Mouse (Mus musculus): ENCODE measurements around the gene Itga9. TPM values are rescaled to one million over a fixed set of nuclear protein-coding genes. Genes with fewer than 3 reads are reported as not detected.

The Itga9 gene
- polyA plus RNA-seq, 1 experiment: not detected

GRCm38 (mm10) chr9:118791231-118791630 lies 184.7 kb downstream of the Itga9 start:
- Histone ChIP-seq H3K4me3 (ENCODE audit: insufficient read depth, low read depth, low read length) (no peak overlapping the region), H3K4me1 (ENCODE audit: control insufficient read depth, insufficient read depth, low read length) (0 out of 2 replicates have a peak, but pooled peaks cover 4% of the 10 kb centered on the region), H3K27ac (ENCODE audit: insufficient read depth, low read depth, low read length) (no peak overlapping the region)
- TF ChIP-seq CTCF (IDR thresholded peaks at IDR 0.05; ENCODE audit: insufficient read depth, low read depth, low read length): no peak
- no peak for TF ChIP-seq POLR2A (IDR thresholded peaks at IDR 0.05; ENCODE audit: insufficient read depth, low read depth, low read length)
- 52% methylated on average over 3 of the region's 3 CpGs for WGBS

GRCm38 (mm10) chr9:118793151-118793785 lies 186.8 kb downstream of the Itga9 start:
- H3K4me1 ChIP-seq (ENCODE audit: control insufficient read depth, insufficient read depth, low read length): 0 out of 2 replicates have a peak, but pooled peaks cover 4% of the 10 kb centered on the region
- no peak for TF ChIP-seq CTCF (IDR thresholded peaks at IDR 0.05; ENCODE audit: insufficient read depth, low read depth, low read length)
- no peak for TF ChIP-seq POLR2A (IDR thresholded peaks at IDR 0.05; ENCODE audit: insufficient read depth, low read depth, low read length)
- no peak overlapping the region for H3K4me3 ChIP-seq (ENCODE audit: insufficient read depth, low read depth, low read length)
- H3K27ac ChIP-seq (ENCODE audit: insufficient read depth, low read depth, low read length): no peak overlapping the region
- 82% methylated on average over 16 of the region's 21 CpGs for WGBS

GRCm38 (mm10) chr9:118794668-118795067 lies 188.2 kb downstream of the Itga9 start:
- no peak for TF ChIP-seq POLR2A (IDR thresholded peaks at IDR 0.05; ENCODE audit: insufficient read depth, low read depth, low read length)
- TF ChIP-seq CTCF (IDR thresholded peaks at IDR 0.05; ENCODE audit: insufficient read depth, low read depth, low read length): no peak
- 86% methylated on average over 2 of the region's 2 CpGs for WGBS

GRCm38 (mm10) chr9:118795304-118795703 lies 188.8 kb downstream of the Itga9 start:
- TF ChIP-seq POLR2A (IDR thresholded peaks at IDR 0.05; ENCODE audit: insufficient read depth, low read depth, low read length) (no peak), CTCF (IDR thresholded peaks at IDR 0.05; ENCODE audit: insufficient read depth, low read depth, low read length) (no peak)
- WGBS: 55% methylated on average over 4 of the region's 4 CpGs
- Histone ChIP-seq H3K4me3 (ENCODE audit: insufficient read depth, low read depth, low read length) (no peak overlapping the region), H3K27ac (ENCODE audit: insufficient read depth, low read depth, low read length) (no peak overlapping the region), H3K4me1 (ENCODE audit: control insufficient read depth, insufficient read depth, low read length) (0 out of 2 replicates have a peak, but pooled peaks cover 4% of the 10 kb centered on the region)

More at GRCm38 (mm10) chr9:118794668-118795067, 188.2 kb downstream of the Itga9 start:
- Histone ChIP-seq H3K4me1 (ENCODE audit: control insufficient read depth, insufficient read depth, low read length) (0 out of 2 replicates have a peak, but pooled peaks cover 4% of the 10 kb centered on the region), H3K4me3 (ENCODE audit: insufficient read depth, low read depth, low read length) (no peak overlapping the region), H3K27ac (ENCODE audit: insufficient read depth, low read depth, low read length) (no peak overlapping the region)

- no peak for TF ChIP-seq POLR2A (IDR thresholded peaks at IDR 0.05; ENCODE audit: insufficient read depth, low read depth, low read length)
- no peak for TF ChIP-seq CTCF (IDR thresholded peaks at IDR 0.05; ENCODE audit: insufficient read depth, low read depth, low read length)
- 62% methylated on average over 7 of the region's 7 CpGs for WGBS
- Histone ChIP-seq H3K27ac (ENCODE audit: insufficient read depth, low read depth, low read length) (no peak overlapping the region), H3K4me1 (ENCODE audit: control insufficient read depth, insufficient read depth, low read length) (no peaks in the 10 kb centered on the region), H3K4me3 (ENCODE audit: insufficient read depth, low read depth, low read length) (no peak overlapping the region)
These were observed 192.6 kb downstream of the Itga9 start for GRCm38 (mm10) chr9:118799105-118799504.

GRCm38 (mm10) chr9:118801176-118801909 lies 194.9 kb downstream of the Itga9 start:
- no peaks in the 10 kb centered on the region for H3K4me1 ChIP-seq (ENCODE audit: control insufficient read depth, insufficient read depth, low read length)
- TF ChIP-seq POLR2A (IDR thresholded peaks at IDR 0.05; ENCODE audit: insufficient read depth, low read depth, low read length) (no peak), CTCF (IDR thresholded peaks at IDR 0.05; ENCODE audit: insufficient read depth, low read depth, low read length) (no peak)
- WGBS: 57% methylated on average over 15 of the region's 15 CpGs
- no peak overlapping the region for H3K27ac ChIP-seq (ENCODE audit: insufficient read depth, low read depth, low read length)
- H3K4me3 ChIP-seq (ENCODE audit: insufficient read depth, low read depth, low read length): no peak overlapping the region

GRCm38 (mm10) chr9:118801910-118802287 lies 195.4 kb downstream of the Itga9 start:
- Histone ChIP-seq H3K4me3 (ENCODE audit: insufficient read depth, low read depth, low read length) (no peak overlapping the region), H3K27ac (ENCODE audit: insufficient read depth, low read depth, low read length) (no peak overlapping the region), H3K4me1 (ENCODE audit: control insufficient read depth, insufficient read depth, low read length) (no peaks in the 10 kb centered on the region)
- TF ChIP-seq CTCF (IDR thresholded peaks at IDR 0.05; ENCODE audit: insufficient read depth, low read depth, low read length): no peak
- TF ChIP-seq POLR2A (IDR thresholded peaks at IDR 0.05; ENCODE audit: insufficient read depth, low read depth, low read length): no peak
- 79% methylated on average over 8 of the region's 8 CpGs for WGBS

- Histone ChIP-seq H3K4me1 (ENCODE audit: control insufficient read depth, insufficient read depth, low read length) (no peaks in the 10 kb centered on the region), H3K27ac (ENCODE audit: insufficient read depth, low read depth, low read length) (no peak overlapping the region), H3K4me3 (ENCODE audit: insufficient read depth, low read depth, low read length) (no peak overlapping the region)
- TF ChIP-seq CTCF (IDR thresholded peaks at IDR 0.05; ENCODE audit: insufficient read depth, low read depth, low read length) (no peak), POLR2A (IDR thresholded peaks at IDR 0.05; ENCODE audit: insufficient read depth, low read depth, low read length) (no peak)
- WGBS: 94% methylated on average over 11 of the region's 11 CpGs
These were observed 195.9 kb downstream of the Itga9 start for GRCm38 (mm10) chr9:118802380-118802779.

- Histone ChIP-seq H3K4me1 (ENCODE audit: control insufficient read depth, insufficient read depth, low read length) (no peaks in the 10 kb centered on the region), H3K4me3 (ENCODE audit: insufficient read depth, low read depth, low read length) (no peak overlapping the region), H3K27ac (ENCODE audit: insufficient read depth, low read depth, low read length) (no peak overlapping the region)
- WGBS: 96% methylated on average over 6 of the region's 6 CpGs
- TF ChIP-seq CTCF (IDR thresholded peaks at IDR 0.05; ENCODE audit: insufficient read depth, low read depth, low read length): no peak
- TF ChIP-seq POLR2A (IDR thresholded peaks at IDR 0.05; ENCODE audit: insufficient read depth, low read depth, low read length): no peak
These were observed 199.2 kb downstream of the Itga9 start for GRCm38 (mm10) chr9:118805740-118806139.

All from olfactory bulb, adult 2 months (tissue).